Mouse (Mus musculus): ENCODE data around the gene Calcoco2. TPM values are rescaled to one million over a fixed set of nuclear protein-coding genes. Genes with fewer than 3 reads are reported as not detected.

Calcoco2 gene
- polyA plus RNA-seq, 1 experiment from 2014 or later: not detected

DNA sequence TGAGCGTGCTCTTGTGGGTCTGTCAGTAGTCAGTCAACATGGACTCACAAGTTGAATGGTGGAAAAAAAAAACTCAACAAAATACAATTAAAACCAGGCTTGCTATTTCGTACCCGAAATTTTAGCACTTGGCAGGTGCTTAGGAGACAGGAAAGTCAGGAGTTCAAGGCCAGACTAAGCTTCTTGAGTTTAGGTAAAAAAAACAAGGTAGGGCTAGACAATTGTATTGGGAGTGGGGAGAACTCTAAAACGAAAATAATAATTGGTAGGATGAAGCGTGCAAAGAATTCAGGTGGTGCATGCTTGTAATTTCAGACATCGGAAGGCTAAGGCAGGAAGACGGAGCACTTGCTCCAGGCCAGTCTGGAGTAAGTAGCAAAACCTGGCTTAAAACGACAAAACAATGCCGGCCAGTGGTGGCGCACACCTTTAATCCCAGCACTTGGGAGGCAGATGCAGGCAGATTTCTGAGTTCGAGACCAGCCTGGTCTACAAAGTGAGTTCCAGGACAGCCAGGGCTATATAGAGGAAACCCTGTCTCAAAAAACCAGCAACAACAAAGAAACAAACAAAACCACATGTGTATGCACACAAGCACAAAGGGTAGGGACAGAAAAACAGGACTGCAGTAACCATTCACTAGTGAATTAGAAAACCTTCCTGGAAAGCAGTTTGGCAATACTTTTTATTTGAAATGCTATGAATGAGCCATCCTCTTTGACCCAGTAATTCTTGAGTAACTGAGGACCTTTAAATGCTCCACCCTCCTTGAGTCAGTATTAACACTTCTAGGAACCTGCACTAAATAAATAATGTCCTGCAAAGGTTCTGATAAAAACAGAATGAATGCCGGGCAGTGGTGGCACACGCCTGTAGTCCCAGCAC, 35.3 kb downstream of the Calcoco2 start:
- H3K27me3 ChIP-seq: no peaks in the 10 kb centered on the region
- peak overlapping the region; percentile 64; the same call in 1 of the 2 replicates for H3K27ac ChIP-seq
- H3K4me2 ChIP-seq (replicated peaks): peak overlapping the region; percentile 59
- 68% methylated on average over 13 of the region's 13 CpGs for WGBS
- peaks cover 16% of the 10 kb centered on the region for H3K36me3 ChIP-seq
- no peak for ATAC-seq (ENCODE audit: low FRiP score, low read depth)
- no peak overlapping the region for H3K9ac ChIP-seq
- no peaks in the 10 kb centered on the region for H3K9me3 ChIP-seq
- H3K4me1 ChIP-seq: peaks cover 14% of the 10 kb centered on the region
- H3K4me3 ChIP-seq: peak overlapping the region; percentile 38

DNA sequence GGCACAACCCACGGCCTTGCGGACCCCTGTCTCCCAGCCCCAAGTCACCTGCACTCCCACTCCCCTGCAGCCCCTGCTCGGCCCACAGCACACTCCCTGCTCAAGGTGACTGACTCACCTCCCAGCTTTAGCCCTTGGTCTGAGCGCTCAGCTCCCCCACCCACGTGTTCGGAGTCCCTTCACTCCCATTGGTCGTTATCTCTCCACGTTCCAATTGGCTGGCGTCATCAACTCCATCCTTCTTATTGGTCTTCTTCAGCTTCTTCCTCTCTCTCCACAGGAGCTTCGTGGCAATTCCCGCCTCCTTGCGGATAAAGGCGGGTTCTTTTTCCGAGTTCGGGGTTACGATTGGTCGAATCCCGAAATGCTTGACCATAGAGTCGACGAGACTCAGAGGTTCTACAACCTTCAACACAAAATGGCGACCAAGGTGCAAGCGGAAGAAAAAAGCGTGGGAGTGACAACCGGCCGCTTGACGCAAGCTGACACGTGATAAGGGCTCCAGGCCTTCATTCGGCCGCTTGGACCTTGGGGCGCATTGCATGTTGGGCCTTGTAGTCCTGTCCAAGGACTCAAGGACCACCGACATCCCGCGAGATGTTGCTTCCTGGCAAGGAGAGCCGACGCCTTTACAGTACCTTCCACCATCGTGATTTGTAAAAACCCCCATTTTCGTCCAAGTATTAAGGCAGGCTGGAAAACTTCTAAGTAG, 36.1 kb downstream of the Calcoco2 start, which contains the start of gene Atp5g1:
Atp5g1 (minus strand) TSS at position 162 of the 712 bp plus-strand sequence.
- Histone ChIP-seq H3K27ac (peak within 1 kb of the TSS; percentile 64; the same call in 1 of the 2 replicates), H3K9ac (peak within 1 kb of the TSS; percentile 83), H3K27me3 (no peaks in the 10 kb centered on the region), H3K4me2 (replicated peaks) (peak within 1 kb of the TSS; percentile 92), H3K9me3 (no peaks in the 10 kb centered on the region), H3K36me3 (peaks cover 24% of the 10 kb centered on the region), H3K4me3 (peak within 1 kb of the TSS; percentile 81), H3K4me1 (peaks cover 14% of the 10 kb centered on the region)
- under 1% methylated on average over 37 of the region's 37 CpGs for WGBS
- peak; percentile 97 for ATAC-seq (ENCODE audit: low FRiP score, low read depth)

DNA sequence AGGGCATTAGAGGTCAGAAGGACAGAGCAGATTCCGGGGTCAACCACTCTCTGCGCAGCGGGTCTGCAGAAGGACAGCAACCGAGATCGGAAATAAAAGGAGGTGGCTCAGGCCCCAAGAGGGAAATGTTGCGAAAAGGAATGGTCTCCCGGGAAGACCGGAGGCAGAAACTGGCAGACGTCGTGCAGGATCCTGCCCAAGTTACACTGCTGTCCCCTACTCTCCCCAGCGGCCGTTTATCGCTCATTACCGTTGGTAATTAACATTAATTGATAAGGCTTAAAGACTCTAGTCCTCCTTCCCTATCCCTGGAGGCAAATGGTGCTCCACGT, 36.6 kb downstream of the Calcoco2 start:
- H3K9me3 ChIP-seq: no peaks in the 10 kb centered on the region
- peak overlapping the region; percentile 83 for H3K9ac ChIP-seq
- peaks cover 14% of the 10 kb centered on the region for H3K4me1 ChIP-seq
- H3K27ac ChIP-seq: peak overlapping the region; percentile 49; the same call in 1 of the 2 replicates
- WGBS: under 1% methylated on average over 15 of the region's 15 CpGs
- no peaks in the 10 kb centered on the region for H3K27me3 ChIP-seq
- peak overlapping the region; percentile 81 for H3K4me3 ChIP-seq
- peak overlapping the region; percentile 92 for H3K4me2 ChIP-seq (replicated peaks)
- peaks cover 28% of the 10 kb centered on the region for H3K36me3 ChIP-seq
- ATAC-seq (ENCODE audit: low FRiP score, low read depth): no peak

DNA sequence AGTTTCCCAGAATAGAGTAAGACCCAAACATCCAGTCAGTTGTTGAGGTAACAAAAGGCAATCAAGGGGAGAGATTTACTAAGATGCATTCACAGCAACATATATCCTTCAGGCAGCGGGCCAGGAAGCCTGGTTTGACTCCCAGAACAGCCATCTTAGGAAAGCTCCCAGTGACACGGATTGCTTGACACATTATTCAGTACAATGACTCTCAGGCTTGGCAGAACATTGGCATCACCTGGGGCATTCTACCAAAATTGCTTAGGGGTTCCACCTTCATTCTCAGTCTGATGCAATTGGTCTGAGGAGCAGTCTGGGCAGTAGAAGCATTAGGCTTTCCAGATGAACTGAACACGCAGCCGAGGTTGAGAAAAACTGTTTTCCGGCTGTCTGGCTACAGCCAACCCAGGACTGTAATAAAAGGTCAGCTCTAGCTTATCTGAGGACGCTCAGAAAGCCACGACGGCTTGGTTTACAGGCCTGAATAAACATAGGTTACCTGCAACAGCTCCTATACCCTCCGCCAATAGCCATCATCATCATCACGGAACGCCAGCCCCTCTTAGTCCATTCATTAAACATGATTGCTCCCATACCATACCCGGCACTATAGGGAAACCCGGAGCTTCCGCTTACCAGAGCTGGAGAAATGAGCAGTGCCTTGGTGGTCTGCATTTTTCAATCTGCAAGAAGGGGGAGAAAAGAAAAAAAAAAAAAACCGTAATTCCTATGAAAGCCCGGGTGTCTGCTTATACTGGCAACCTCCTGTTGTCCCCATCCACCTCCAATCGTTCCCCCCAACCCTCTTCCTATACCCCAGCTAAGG, 37.2 kb downstream of the Calcoco2 start:
- H3K9me3 ChIP-seq: no peaks in the 10 kb centered on the region
- peak overlapping the region; percentile 81 for H3K4me3 ChIP-seq
- WGBS: 18% methylated on average over 17 of the region's 17 CpGs
- no peak for ATAC-seq (ENCODE audit: low FRiP score, low read depth)
- peak overlapping the region; percentile 83 for H3K9ac ChIP-seq
- H3K36me3 ChIP-seq: peaks cover 34% of the 10 kb centered on the region
- peak overlapping the region; percentile 92 for H3K4me2 ChIP-seq (replicated peaks)
- H3K4me1 ChIP-seq: peaks cover 14% of the 10 kb centered on the region
- H3K27me3 ChIP-seq: no peaks in the 10 kb centered on the region
- H3K27ac ChIP-seq: 0 out of 2 replicates have a peak overlapping the region, but pooled peaks have one; percentile 49

DNA sequence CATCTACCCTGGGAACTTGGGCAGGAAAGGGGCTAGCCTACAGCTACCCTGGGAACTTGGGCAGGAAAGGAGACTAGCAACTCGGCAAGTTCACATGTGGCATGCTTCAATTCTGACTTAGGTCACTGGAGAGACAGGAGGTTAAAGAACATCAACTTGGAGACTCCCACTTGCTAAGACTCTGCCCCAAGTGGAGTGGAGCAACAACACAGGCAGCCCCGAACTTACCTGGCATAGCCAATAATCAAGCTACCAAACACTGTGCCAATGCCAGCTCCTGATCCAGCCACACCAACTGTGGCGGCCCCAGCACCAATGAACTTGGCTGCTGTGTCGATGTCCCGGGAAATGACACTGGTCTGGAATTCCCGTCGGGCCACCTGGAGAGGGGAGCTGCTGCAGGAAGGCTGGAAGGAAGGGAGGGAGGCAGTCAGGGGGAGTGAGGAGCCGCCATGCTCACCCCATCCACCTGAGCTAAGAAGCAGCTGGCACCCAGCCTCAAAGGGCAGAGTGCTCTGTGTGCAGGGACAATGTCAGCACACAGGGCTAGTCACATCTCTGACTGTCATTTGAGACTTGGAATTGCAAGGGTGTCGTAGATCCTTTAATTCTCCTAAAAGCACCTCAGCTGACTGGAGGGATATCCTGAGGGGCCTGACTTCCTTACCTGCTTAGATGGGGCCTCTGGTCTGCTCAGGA, 38.3 kb downstream of the Calcoco2 start:
- no peak overlapping the region for H3K27ac ChIP-seq
- H3K9ac ChIP-seq: peak overlapping the region; percentile 83
- H3K4me2 ChIP-seq (replicated peaks): peak overlapping the region; percentile 92
- peaks cover 14% of the 10 kb centered on the region for H3K4me1 ChIP-seq
- no peak for ATAC-seq (ENCODE audit: low FRiP score, low read depth)
- peak overlapping the region; percentile 81; the same call in 1 of the 2 replicates for H3K4me3 ChIP-seq
- no peaks in the 10 kb centered on the region for H3K27me3 ChIP-seq
- H3K9me3 ChIP-seq: no peaks in the 10 kb centered on the region
- H3K36me3 ChIP-seq: peaks cover 35% of the 10 kb centered on the region
- 86% methylated on average over 9 of the region's 9 CpGs for WGBS

DNA sequence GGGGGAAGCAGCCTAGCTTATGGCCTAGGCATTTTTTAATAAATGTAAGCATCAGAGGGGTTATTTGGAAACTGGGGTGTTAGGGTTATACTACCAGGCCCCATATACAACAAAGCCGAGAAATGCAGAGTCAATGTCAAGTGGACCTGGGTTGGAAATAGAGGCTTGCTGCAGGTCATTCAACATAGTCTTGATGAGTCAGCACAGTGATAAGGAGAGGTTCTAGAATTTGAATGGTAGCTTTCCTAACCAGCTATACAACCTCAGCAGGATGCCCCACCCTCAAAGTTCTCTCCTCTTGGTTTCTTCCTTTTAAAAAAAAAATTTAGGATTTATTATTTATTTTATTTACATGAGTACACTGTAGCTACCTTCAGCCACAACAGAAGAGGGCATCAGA, 40.8 kb downstream of the Calcoco2 start:
- Histone ChIP-seq H3K27ac (no peak overlapping the region), H3K4me1 (peaks cover 14% of the 10 kb centered on the region), H3K9ac (no peak overlapping the region), H3K36me3 (peaks cover 35% of the 10 kb centered on the region), H3K9me3 (no peaks in the 10 kb centered on the region), H3K27me3 (no peaks in the 10 kb centered on the region), H3K4me3 (no peak overlapping the region), H3K4me2 (replicated peaks) (no peak overlapping the region)
- no peak for ATAC-seq (ENCODE audit: low FRiP score, low read depth)
- WGBS: 95% methylated on average over 1 of the region's 1 CpGs

DNA sequence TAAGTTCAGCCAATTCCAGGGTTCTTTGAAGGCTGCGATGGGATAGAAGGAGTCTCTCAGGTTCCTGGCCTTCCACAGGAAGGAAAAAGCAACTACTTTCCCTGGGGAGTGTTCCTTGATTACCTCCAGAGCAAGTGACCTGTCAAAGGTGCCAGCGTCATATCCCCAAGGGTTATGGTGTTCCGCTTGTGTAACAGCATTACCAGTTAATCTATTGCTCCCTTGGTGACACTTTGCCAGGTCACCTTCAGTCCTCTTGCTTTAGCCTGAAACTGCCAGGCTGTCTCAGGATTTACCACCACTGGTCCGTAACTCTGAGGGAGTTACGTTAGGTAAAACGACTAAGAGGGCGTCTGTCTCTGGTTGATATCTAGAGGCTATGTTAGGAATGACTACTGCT, 41.4 kb downstream of the Calcoco2 start:
- Histone ChIP-seq H3K4me1 (peaks cover 19% of the 10 kb centered on the region), H3K9ac (no peak overlapping the region), H3K4me3 (no peak overlapping the region), H3K9me3 (no peaks in the 10 kb centered on the region), H3K27me3 (no peaks in the 10 kb centered on the region), H3K4me2 (replicated peaks) (no peak overlapping the region), H3K27ac (no peak overlapping the region), H3K36me3 (peaks cover 35% of the 10 kb centered on the region)
- no peak for ATAC-seq (ENCODE audit: low FRiP score, low read depth)
- WGBS: 89% methylated on average over 7 of the region's 7 CpGs

DNA sequence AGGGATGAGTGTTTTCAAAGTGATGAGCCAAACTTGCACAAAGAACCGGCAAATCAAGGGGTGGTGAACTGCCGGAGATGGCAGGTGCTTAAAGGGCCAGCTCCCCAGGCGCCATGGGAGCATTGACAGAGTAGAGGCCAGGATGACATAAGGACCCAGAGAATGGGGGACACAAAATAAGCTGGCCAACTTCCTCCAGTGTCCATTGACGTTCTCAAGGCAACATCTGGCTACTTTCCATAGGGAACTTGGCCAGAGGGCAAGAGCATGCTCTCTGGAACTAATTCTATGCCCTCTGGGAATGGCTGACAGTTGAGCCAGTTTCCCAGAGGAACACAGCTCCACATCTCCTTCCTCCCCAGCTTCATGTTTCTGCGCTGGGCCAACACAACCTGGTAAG, 43.5 kb downstream of the Calcoco2 start:
- no peaks in the 10 kb centered on the region for H3K9me3 ChIP-seq
- no peak overlapping the region for H3K4me3 ChIP-seq
- WGBS: 76% methylated on average over 5 of the region's 5 CpGs
- H3K36me3 ChIP-seq: peaks cover 28% of the 10 kb centered on the region
- peaks cover 17% of the 10 kb centered on the region for H3K4me1 ChIP-seq
- no peak overlapping the region for H3K9ac ChIP-seq
- no peak overlapping the region for H3K4me2 ChIP-seq (replicated peaks)
- H3K27me3 ChIP-seq: no peaks in the 10 kb centered on the region
- no peak for ATAC-seq (ENCODE audit: low FRiP score, low read depth)
- no peak overlapping the region for H3K27ac ChIP-seq

DNA sequence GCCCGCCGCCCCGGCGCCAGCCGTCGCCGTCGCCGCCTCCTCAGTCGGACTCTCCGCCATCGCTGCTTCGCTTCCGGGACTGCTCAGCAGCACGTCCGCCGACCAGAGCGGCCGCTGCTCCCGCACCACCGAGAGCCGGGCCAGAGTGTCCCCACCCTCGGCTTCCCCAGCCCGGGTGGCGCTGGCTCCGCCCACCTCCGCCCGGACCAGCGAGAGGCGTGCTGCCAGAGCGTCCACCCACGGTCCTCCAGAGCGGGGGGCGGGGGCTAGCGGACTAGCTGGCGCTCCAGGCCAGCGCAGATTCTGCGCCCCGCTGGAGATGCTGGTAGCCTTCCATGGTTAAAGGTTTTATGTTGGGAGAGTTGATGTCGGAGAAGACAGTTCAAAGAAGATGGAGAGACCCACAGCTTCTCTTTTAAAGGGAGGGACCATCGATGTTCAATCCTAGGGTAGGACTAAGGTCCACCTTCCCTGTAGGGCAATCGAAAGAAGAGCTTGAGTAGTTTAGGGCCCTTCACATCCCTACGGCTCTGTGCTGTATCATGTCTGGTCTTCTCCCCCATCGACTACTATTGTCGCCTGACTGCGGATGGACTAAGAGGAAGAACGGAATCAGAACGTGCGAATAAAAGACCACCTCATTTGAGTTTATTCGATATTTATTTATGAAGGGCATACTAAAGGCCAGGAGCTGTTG, 46.4 kb downstream of the Calcoco2 start, which contains the start of gene Ube2z:
Ube2z (minus strand) TSS at position 174 of the 697 bp plus-strand sequence.
- Histone ChIP-seq H3K4me1 (peaks cover 27% of the 10 kb centered on the region), H3K9ac (peak within 1 kb of the TSS; percentile 96), H3K27ac (peak within 1 kb of the TSS; percentile 83), H3K4me2 (replicated peaks) (peak within 1 kb of the TSS; percentile 83), H3K9me3 (no peaks in the 10 kb centered on the region), H3K36me3 (peaks cover 21% of the 10 kb centered on the region), H3K4me3 (peak within 1 kb of the TSS; percentile 93), H3K27me3 (no peaks in the 10 kb centered on the region)
- peak; percentile 97 for ATAC-seq (ENCODE audit: low FRiP score, low read depth)
- WGBS: 3% methylated on average over 50 of the region's 50 CpGs

DNA sequence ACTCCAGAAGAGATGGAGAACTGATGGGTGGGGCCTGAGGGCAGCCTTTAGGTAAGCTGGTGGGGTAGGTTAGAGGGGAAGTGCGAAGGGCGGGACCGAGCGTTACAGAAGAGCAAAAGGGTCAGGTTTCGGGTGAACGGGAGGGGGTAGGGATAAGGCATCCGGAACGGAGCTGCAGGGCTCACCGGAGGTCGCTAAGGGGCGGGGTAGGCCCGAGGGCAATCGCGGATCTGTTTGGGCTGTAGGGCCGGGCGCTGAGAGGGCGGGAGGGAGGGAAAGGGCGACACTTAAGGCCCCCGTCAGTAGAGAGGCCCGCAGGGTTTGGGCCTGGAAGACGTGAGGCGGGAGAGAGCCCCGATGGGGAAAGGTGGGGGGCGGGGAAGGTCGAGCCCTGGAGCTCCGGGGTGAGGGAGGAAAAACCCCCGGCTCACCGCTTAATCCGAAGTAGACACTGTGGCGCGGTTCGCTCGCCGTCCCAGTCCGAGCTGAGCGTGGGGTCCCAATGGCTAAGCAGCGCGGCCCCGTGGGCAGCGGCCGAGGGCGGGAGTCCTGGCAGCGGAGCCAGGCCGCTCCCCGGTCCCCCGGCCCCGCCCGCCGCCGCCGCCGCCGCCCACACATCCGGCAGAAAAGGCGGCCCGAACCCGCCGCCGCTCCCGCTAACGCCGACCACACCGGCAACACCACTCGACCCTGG, 47.1 kb downstream of the Calcoco2 start:
- under 1% methylated on average over 53 of the region's 64 CpGs for WGBS
- H3K4me2 ChIP-seq (replicated peaks): peak overlapping the region; percentile 83
- peak overlapping the region; percentile 83 for H3K27ac ChIP-seq
- no peaks in the 10 kb centered on the region for H3K27me3 ChIP-seq
- peaks cover 27% of the 10 kb centered on the region for H3K4me1 ChIP-seq
- H3K36me3 ChIP-seq: peaks cover 21% of the 10 kb centered on the region
- H3K4me3 ChIP-seq: peak overlapping the region; percentile 93
- no peaks in the 10 kb centered on the region for H3K9me3 ChIP-seq
- peak overlapping the region; percentile 96 for H3K9ac ChIP-seq
- ATAC-seq (ENCODE audit: low FRiP score, low read depth): peak; percentile 65
